Comparison of ENCODE assay signal across 25 mouse cellular contexts in genomic region chr1:74183006-74183405, GRCm38 (mm10). TPM values are rescaled to one million over a fixed set of nuclear protein-coding genes. Genes with fewer than 3 reads are reported as not detected.
DNase-seq lines count a peak whose midpoint lies in the region; ATAC-seq and TF ChIP-seq lines count a peak whose summit lies in the region.
"Had no signal": no experiment of that assay in that cellular context is flagged by ENCODE, and none has a peak within 500 bp of the region (broad histone marks: within the 10 kb centered on the region; RNA-seq: fewer than 3 reads in every experiment).

No protein-coding gene starts in this region.

- H3K9me3 ChIP-seq in heart, postnatal 0 days (replicated peaks; ENCODE audit: control insufficient read depth, low read length) = no peaks in the 10 kb centered on the region
- H3K9me3 ChIP-seq in liver, embryonic 14.5 days (ENCODE audit: control insufficient read depth, low read length) = no peaks in the 10 kb centered on the region
- H3K9me3 ChIP-seq in liver, embryonic 11.5 days (ENCODE audit: control insufficient read depth, low read length) = no peaks in the 10 kb centered on the region
- no peaks in the 10 kb centered on the region for H3K9me3 ChIP-seq in CH12.LX (replicated peaks; ENCODE audit: low read length)
- H3K9me3 ChIP-seq: forebrain, embryonic 12.5 days; heart, embryonic 12.5 days; limb, embryonic 15.5 days; neural tube, embryonic 13.5 days had no signal

- no peaks in the 10 kb centered on the region for H3K79me2 ChIP-seq in CH12.LX (replicated peaks; ENCODE audit: control insufficient read depth, extremely low read depth, insufficient read depth, poor library complexity, severe bottlenecking)

- no peak for TF ChIP-seq EP300 in heart, postnatal 0 days (IDR thresholded peaks at IDR 0.05; ENCODE audit: low read depth)
- no peak for TF ChIP-seq EP300 in liver, embryonic 14.5 days (IDR thresholded peaks at IDR 0.05; ENCODE audit: low read depth)
- TF ChIP-seq EP300 in CH12.LX (IDR thresholded peaks at IDR 0.05; ENCODE audit: low read length) = no peak

- no peak overlapping the region for H3K4me2 ChIP-seq in heart, postnatal 0 days (ENCODE audit: low read depth, low read length)
- no peak overlapping the region for H3K4me2 ChIP-seq in liver, embryonic 14.5 days (ENCODE audit: low read depth)
- H3K4me2 ChIP-seq in liver, embryonic 11.5 days = no peak overlapping the region
- no peak overlapping the region for H3K4me2 ChIP-seq in CH12.LX (ENCODE audit: insufficient read depth, low read depth, poor library complexity, severe bottlenecking)
- H3K4me2 ChIP-seq: forebrain, embryonic 12.5 days; heart, embryonic 12.5 days; limb, embryonic 15.5 days; neural tube, embryonic 13.5 days had no signal

- H3K4me1 ChIP-seq in heart, postnatal 0 days (ENCODE audit: control insufficient read depth, insufficient read depth) = peaks cover 4% of the 10 kb centered on the region; the same call in 1 of the 2 replicates
- H3K4me1 ChIP-seq in liver, embryonic 14.5 days (replicated peaks; ENCODE audit: control insufficient read depth in 2 of 2, insufficient read depth in 2 of 2, low read length in 1 of 2) = no peaks in the 10 kb centered on the region; a peak in 1 of 4 replicates
- H3K4me1 ChIP-seq in liver, embryonic 11.5 days (replicated peaks; ENCODE audit: control insufficient read depth, insufficient read depth, low read length) = no peaks in the 10 kb centered on the region
- H3K4me1 ChIP-seq in CH12.LX (ENCODE audit: control insufficient read depth in 1 of 2, insufficient read depth in 2 of 2) = peaks cover 0 to 5% of the 10 kb centered on the region in 2 experiments; a peak in 1 of 4 replicates
- H3K4me1 ChIP-seq: forebrain, embryonic 12.5 days; neural tube, embryonic 13.5 days had no signal

- TF ChIP-seq RAD21 in CH12.LX (IDR thresholded peaks at IDR 0.05; ENCODE audit: low read depth, low read length) = peak; percentile 40

- H3K4me3 ChIP-seq in heart, postnatal 0 days (ENCODE audit: low read depth, low read length) = no peak overlapping the region
- H3K4me3 ChIP-seq in liver, embryonic 14.5 days (ENCODE audit: insufficient read depth in 1 of 2, low read depth in 2 of 2, low read length in 2 of 2) = no peak overlapping the region
- H3K4me3 ChIP-seq in liver, embryonic 11.5 days (ENCODE audit: low read depth, low read length) = no peak overlapping the region
- no peak overlapping the region for H3K4me3 ChIP-seq in CH12.LX (replicated peaks in 1 of 3; ENCODE audit: low read depth in 2 of 3, low read length in 2 of 3, poor library complexity in 1 of 3)
- H3K4me3 ChIP-seq: forebrain, embryonic 12.5 days; heart, embryonic 12.5 days; limb, embryonic 15.5 days; neural tube, embryonic 13.5 days had no signal

- dilution Hi-C loops in CH12.LX (cut with MboI; ENCODE audit: extremely low pct_ligation_motif_present, extremely low pct_unique_long_range_greater_than_20kb, low sequenced_read_pairs) = no loop called here

- H3K9ac ChIP-seq in heart, postnatal 0 days (replicated peaks; ENCODE audit: low read depth, low read length) = no peak overlapping the region
- H3K9ac ChIP-seq in liver, embryonic 14.5 days (replicated peaks) = no peak overlapping the region
- H3K9ac ChIP-seq in liver, embryonic 11.5 days (ENCODE audit: low read depth, low read length) = no peak overlapping the region
- no peak overlapping the region for H3K9ac ChIP-seq in CH12.LX (ENCODE audit: insufficient read depth, low read depth)
- H3K9ac ChIP-seq: forebrain, embryonic 12.5 days; heart, embryonic 12.5 days; limb, embryonic 15.5 days; neural tube, embryonic 13.5 days had no signal

- in situ Hi-C loops in CH12.LX (cut with MboI; ENCODE audit: low pct_ligation_motif_present, low pct_unique_long_range_greater_than_20kb, low sequenced_read_pairs) = no loop called here

- DNase-seq in heart, postnatal 0 days (ENCODE audit: low spot score) = no peak
- no peak for DNase-seq in heart, adult 8-10 months (ENCODE audit: low spot score)
- no peak for DNase-seq in liver, embryonic 14.5 days (ENCODE audit: low read depth in 3 of 3, low spot score in 3 of 3)
- no peak for DNase-seq in liver, embryonic 11.5 days (ENCODE audit: low spot score)
- peak; percentile 31 for DNase-seq in CH12.LX (ENCODE audit: extremely low read depth)
- DNase-seq in ZHBTc4 (ENCODE audit: low read depth, low spot score) = peak; percentile 51
- no peak for DNase-seq in right cerebral cortex, postnatal 25 days
- DNase-seq in left cerebral cortex, postnatal 25 days (ENCODE audit: low spot score in 2 of 2) = no peak
- DNase-seq: cerebellum, postnatal 36 days; gastrocnemius, postnatal 14 days; heart, postnatal 4 days; kidney, postnatal 10 days; right cerebral cortex, postnatal 14 days; thymus, postnatal 25 days had no signal

- intact Hi-C loops in left cerebral cortex, postnatal 25 days (cut with DNase I) = no loop called here

- TF ChIP-seq POLR2A in CH12.LX (IDR thresholded peaks at IDR 0.05; ENCODE audit: low read depth, low read length) = no peak

- H3K27ac ChIP-seq in heart, postnatal 0 days (ENCODE audit: low read depth) = no peak overlapping the region
- H3K27ac ChIP-seq in liver, embryonic 14.5 days = no peak overlapping the region
- no peak overlapping the region for H3K27ac ChIP-seq in liver, embryonic 11.5 days (ENCODE audit: low read depth, low read length)
- H3K27ac ChIP-seq in CH12.LX (ENCODE audit: insufficient read depth, low read depth) = no peak overlapping the region
- H3K27ac ChIP-seq: forebrain, embryonic 12.5 days; limb, embryonic 15.5 days; neural tube, embryonic 13.5 days had no signal

- 66% methylated on average over 2 of the region's 2 CpGs for WGBS in heart, postnatal 0 days
- WGBS in liver, embryonic 14.5 days (ENCODE audit: insufficient replicate concordance) = 37% methylated on average over 2 of the region's 2 CpGs
- WGBS in liver, embryonic 11.5 days = 49% methylated on average over 2 of the region's 2 CpGs

- ATAC-seq in heart, postnatal 0 days (ENCODE audit: insufficient read depth, low read depth) = no peak
- no peak for ATAC-seq in liver, embryonic 14.5 days (ENCODE audit: insufficient read depth)
- no peak for ATAC-seq in liver, embryonic 11.5 days (replicated peaks; ENCODE audit: low FRiP score)
- ATAC-seq: hindbrain, embryonic 16.5 days; Patski had no signal

- H3K36me3 ChIP-seq in heart, postnatal 0 days (replicated peaks; ENCODE audit: control insufficient read depth, insufficient read depth, low read length) = no peaks in the 10 kb centered on the region
- no peaks in the 10 kb centered on the region for H3K36me3 ChIP-seq in liver, embryonic 14.5 days (replicated peaks; ENCODE audit: control insufficient read depth, insufficient read depth, low read depth)
- H3K36me3 ChIP-seq in liver, embryonic 11.5 days (ENCODE audit: control insufficient read depth, insufficient read depth, low read length) = no peaks in the 10 kb centered on the region
- no peaks in the 10 kb centered on the region for H3K36me3 ChIP-seq in CH12.LX (replicated peaks in 1 of 2; ENCODE audit: control insufficient read depth in 1 of 2, insufficient read depth in 1 of 2, low read length in 1 of 2)
- H3K36me3 ChIP-seq: forebrain, embryonic 12.5 days; heart, embryonic 12.5 days; limb, embryonic 15.5 days; neural tube, embryonic 13.5 days had no signal

- no peaks in the 10 kb centered on the region for H3K27me3 ChIP-seq in heart, postnatal 0 days (ENCODE audit: control insufficient read depth, insufficient read depth, low read length)
- no peaks in the 10 kb centered on the region for H3K27me3 ChIP-seq in liver, embryonic 14.5 days (ENCODE audit: control insufficient read depth, insufficient read depth, low read length)
- H3K27me3 ChIP-seq in liver, embryonic 11.5 days (replicated peaks; ENCODE audit: control insufficient read depth, insufficient read depth, low read length) = no peaks in the 10 kb centered on the region
- H3K27me3 ChIP-seq in CH12.LX (replicated peaks) = no peaks in the 10 kb centered on the region
- H3K27me3 ChIP-seq: forebrain, embryonic 12.5 days; heart, embryonic 12.5 days; limb, embryonic 15.5 days; neural tube, embryonic 13.5 days had no signal

- peak; percentile 15; the same call in 1 of the 2 replicates for TF ChIP-seq CTCF in heart, postnatal 0 days (IDR thresholded peaks at IDR 0.05; ENCODE audit: low read depth)
- peak; percentile 37 for TF ChIP-seq CTCF in liver, embryonic 14.5 days (IDR thresholded peaks at IDR 0.05; ENCODE audit: low read depth)
- peak; percentile 8 to 59; a peak in 2 of 4 replicates for TF ChIP-seq CTCF in CH12.LX (conservative IDR thresholded peaks at IDR 0.05 in 1 of 2, IDR thresholded peaks at IDR 0.05 in 1 of 2; ENCODE audit: low read depth in 2 of 2, low read length in 2 of 2)

RNA-seq across cellular contexts. Expression of gene Cxcr1, which starts 11.4 kb away (rescaled TPM):
- not detected in 2 replicates for total RNA-seq in heart, postnatal 0 days (2014; rRNA removed; ENCODE audit: low replicate concordance)
- polyA plus RNA-seq in heart, postnatal 0 days (2015; fragmentation: Nextera tagmentation; extraction: Ambion mirVana) = not detected in 2 replicates
- not detected for total RNA-seq in heart, adult 8-10 months (2022)
- polyA plus RNA-seq in liver, embryonic 14.5 days (2012; rRNA removed) = not detected in 2 replicates
- not detected in 2 replicates for polyA plus RNA-seq in liver, embryonic 14.5 days (2014; fragmentation: Nextera tagmentation; extraction: Ambion mirVana)
- not detected in 2 replicates for polyA plus RNA-seq in liver, embryonic 11.5 days (2014; fragmentation: Nextera tagmentation; extraction: Ambion mirVana)
- total RNA-seq in CH12.LX (2012; rRNA removed) (not detected in 2 replicates), CH12.LX (2014; rRNA removed) (not detected in 2 replicates)
- polyA plus RNA-seq in CH12.LX (2012; ENCODE audit: insufficient read length, low read depth) = not detected in 2 replicates
- not detected for total RNA-seq in left cerebral cortex, postnatal 25 days (2021)
- total RNA-seq: gastrocnemius, postnatal 14 days; heart, postnatal 4 days; layer of hippocampus, postnatal 14 days; left cerebral cortex, postnatal 14 days; monocyte, adult 5-6 weeks had no signal
- polyA plus RNA-seq: C2C12; forebrain, embryonic 12.5 days; heart, embryonic 12.5 days; hindbrain, embryonic 16.5 days; limb, embryonic 15.5 days; neural tube, embryonic 13.5 days; Patski; stomach, embryonic 16.5 days had no signal

RNA-seq across cellular contexts. Expression of gene Cxcr2, which starts 29.2 kb away (rescaled TPM):
- total RNA-seq in heart, postnatal 0 days (2014; rRNA removed; ENCODE audit: low replicate concordance) = not detected in 2 replicates
- polyA plus RNA-seq in heart, postnatal 0 days (2015; fragmentation: Nextera tagmentation; extraction: Ambion mirVana) = 0.08 and 0.15 TPM in 2 replicates
- under 1 TPM in 2 of 4 experiments, not detected in 2; 0.23 to 0.44 TPM for total RNA-seq in heart, adult 8-10 months (2022)
- polyA plus RNA-seq in liver, embryonic 14.5 days (2012; rRNA removed) = 0.59 and 0.76 TPM in 2 replicates
- polyA plus RNA-seq in liver, embryonic 14.5 days (2014; fragmentation: Nextera tagmentation; extraction: Ambion mirVana) = 0.44 and 0.51 TPM in 2 replicates
- 0.47 and 0.70 TPM in 2 replicates for polyA plus RNA-seq in liver, embryonic 11.5 days (2014; fragmentation: Nextera tagmentation; extraction: Ambion mirVana)
- total RNA-seq in CH12.LX (2012; rRNA removed) = 0.17 and 0.29 TPM in 2 replicates
- total RNA-seq in CH12.LX (2014; rRNA removed) = not detected in 2 replicates
- polyA plus RNA-seq in CH12.LX (2012; ENCODE audit: insufficient read length, low read depth) = 0.10 TPM in 1 of 2 replicates, not detected in the other
- total RNA-seq in left cerebral cortex, postnatal 25 days (2021) = not detected
- total RNA-seq: gastrocnemius, postnatal 14 days; layer of hippocampus, postnatal 14 days had no signal
- polyA plus RNA-seq: forebrain, embryonic 12.5 days had no signal

RNA-seq across cellular contexts. Expression of gene Arpc2, which starts 52.9 kb away (rescaled TPM):
- total RNA-seq in heart, postnatal 0 days (2014; rRNA removed; ENCODE audit: low replicate concordance) = 149 and 180 TPM in 2 replicates
- 374 and 375 TPM in 2 replicates for polyA plus RNA-seq in heart, postnatal 0 days (2015; fragmentation: Nextera tagmentation; extraction: Ambion mirVana)
- total RNA-seq in heart, adult 8-10 months (2022) = 100 to 1,000 TPM; 111 to 149 (median 137) TPM
- polyA plus RNA-seq in liver, embryonic 14.5 days (2012; rRNA removed) = 58.8 and 95.3 TPM in 2 replicates
- polyA plus RNA-seq in liver, embryonic 14.5 days (2014; fragmentation: Nextera tagmentation; extraction: Ambion mirVana) = 157 and 160 TPM in 2 replicates
- 375 and 384 TPM in 2 replicates for polyA plus RNA-seq in liver, embryonic 11.5 days (2014; fragmentation: Nextera tagmentation; extraction: Ambion mirVana)
- total RNA-seq in CH12.LX (2012; rRNA removed) (218 and 234 TPM in 2 replicates), CH12.LX (2014; rRNA removed) (455 and 462 TPM in 2 replicates)
- polyA plus RNA-seq in CH12.LX (2012; ENCODE audit: insufficient read length, low read depth) = 504 and 522 TPM in 2 replicates
- 100 to 1,000 TPM; 266 to 287 TPM for total RNA-seq in left cerebral cortex, postnatal 25 days (2021)

RNA-seq across cellular contexts. Expression of gene Rufy4, which starts 57.7 kb away (rescaled TPM):
- total RNA-seq in heart, postnatal 0 days (2014; rRNA removed; ENCODE audit: low replicate concordance) = 0.58 TPM in 1 of 2 replicates, not detected in the other
- 0.37 and 0.52 TPM in 2 replicates for polyA plus RNA-seq in heart, postnatal 0 days (2015; fragmentation: Nextera tagmentation; extraction: Ambion mirVana)
- total RNA-seq in heart, adult 8-10 months (2022) = 1 to 10 TPM in 3 of 4 experiments, under 1 TPM in 1; 0.52 to 1.8 (median 1.3) TPM
- 0.02 and 0.09 TPM in 2 replicates for polyA plus RNA-seq in liver, embryonic 14.5 days (2012; rRNA removed)
- polyA plus RNA-seq in liver, embryonic 14.5 days (2014; fragmentation: Nextera tagmentation; extraction: Ambion mirVana) = 0.04 TPM in 1 of 2 replicates, not detected in the other
- polyA plus RNA-seq in liver, embryonic 11.5 days (2014; fragmentation: Nextera tagmentation; extraction: Ambion mirVana) = 0.17 and 0.34 TPM in 2 replicates
- total RNA-seq in CH12.LX (2012; rRNA removed) = not detected in 2 replicates
- total RNA-seq in CH12.LX (2014; rRNA removed) = not detected in 2 replicates
- polyA plus RNA-seq in CH12.LX (2012; ENCODE audit: insufficient read length, low read depth) = not detected in 2 replicates
- not detected for total RNA-seq in left cerebral cortex, postnatal 25 days (2021)

RNA-seq across cellular contexts. Expression of gene Tns1, which starts 58.8 kb away (rescaled TPM):
- 458 and 512 TPM in 2 replicates for total RNA-seq in heart, postnatal 0 days (2014; rRNA removed; ENCODE audit: low replicate concordance)
- polyA plus RNA-seq in heart, postnatal 0 days (2015; fragmentation: Nextera tagmentation; extraction: Ambion mirVana) = 108 and 125 TPM in 2 replicates
- total RNA-seq in heart, adult 8-10 months (2022) = 100 to 1,000 TPM; 733 to 828 (median 798) TPM
- polyA plus RNA-seq in liver, embryonic 14.5 days (2012; rRNA removed) = 7.2 and 8.7 TPM in 2 replicates
- 15.7 and 20.8 TPM in 2 replicates for polyA plus RNA-seq in liver, embryonic 14.5 days (2014; fragmentation: Nextera tagmentation; extraction: Ambion mirVana)
- 19.4 and 20.4 TPM in 2 replicates for polyA plus RNA-seq in liver, embryonic 11.5 days (2014; fragmentation: Nextera tagmentation; extraction: Ambion mirVana)
- total RNA-seq in CH12.LX (2012; rRNA removed) = 0.89 and 1.0 TPM in 2 replicates
- 0.40 and 0.89 TPM in 2 replicates for total RNA-seq in CH12.LX (2014; rRNA removed)
- 2.5 and 3.6 TPM in 2 replicates for polyA plus RNA-seq in CH12.LX (2012; ENCODE audit: insufficient read length, low read depth)
- total RNA-seq in left cerebral cortex, postnatal 25 days (2021) = 10 to 100 TPM; 35.1 to 40.3 TPM

Comparison
In these comparisons a context has a peak if more than half of its experiments do, and no peak if none do; other contexts are left out.
1. DNase-seq: peak in CH12.LX (single experiment) and ZHBTc4 (single experiment); none in heart, postnatal 0 days (single experiment), heart, adult 8-10 months (single experiment), liver, embryonic 14.5 days (0 of 3), liver, embryonic 11.5 days (single experiment), right cerebral cortex, postnatal 25 days (single experiment) and left cerebral cortex, postnatal 25 days (0 of 2).
2. Peak in every context shown above with its lines, with median percentiles within 50 percentile points of each other: CTCF ChIP-seq.